Mouse (Mus musculus): Measurements from ENCODE around the gene 1700020A23Rik.

DNA sequence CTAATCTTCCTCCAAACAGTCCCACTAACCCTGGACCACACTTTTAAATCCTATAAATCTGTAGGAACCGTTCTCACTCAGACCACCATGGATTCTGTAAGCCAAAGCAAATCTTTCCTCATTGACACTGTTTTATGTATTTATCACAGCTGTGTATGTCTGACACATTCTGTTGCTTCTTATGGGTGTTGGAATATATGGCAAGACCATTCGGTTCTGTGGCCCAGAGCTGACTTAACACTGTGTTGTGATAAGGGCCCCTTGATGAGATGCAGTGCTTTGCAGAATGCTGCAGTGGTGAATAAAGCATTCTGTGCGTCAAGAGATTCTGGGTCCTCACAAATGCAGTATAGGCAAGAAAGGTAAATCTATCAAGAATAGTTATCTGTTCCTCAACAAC is 27.1 kb downstream of the 1700020A23Rik start:
- TF ChIP-seq POLR2A (IDR thresholded peaks at IDR 0.05; ENCODE audit: borderline replicate concordance, control insufficient read depth, low read depth, low read length) = no peak
- TF ChIP-seq CTCF (IDR thresholded peaks at IDR 0.05; ENCODE audit: control insufficient read depth, insufficient read depth, low read length) = no peak
